Mouse (Mus musculus): ENCODE results near the gene Trpv2. TPM values are rescaled to one million over a fixed set of nuclear protein-coding genes. Genes with fewer than 3 reads are reported as not detected.

Trpv2 gene
- total and polyA plus RNA-seq, 3 experiments, result 22.5 to 67.3 (median 48.4) TPM

DNA sequence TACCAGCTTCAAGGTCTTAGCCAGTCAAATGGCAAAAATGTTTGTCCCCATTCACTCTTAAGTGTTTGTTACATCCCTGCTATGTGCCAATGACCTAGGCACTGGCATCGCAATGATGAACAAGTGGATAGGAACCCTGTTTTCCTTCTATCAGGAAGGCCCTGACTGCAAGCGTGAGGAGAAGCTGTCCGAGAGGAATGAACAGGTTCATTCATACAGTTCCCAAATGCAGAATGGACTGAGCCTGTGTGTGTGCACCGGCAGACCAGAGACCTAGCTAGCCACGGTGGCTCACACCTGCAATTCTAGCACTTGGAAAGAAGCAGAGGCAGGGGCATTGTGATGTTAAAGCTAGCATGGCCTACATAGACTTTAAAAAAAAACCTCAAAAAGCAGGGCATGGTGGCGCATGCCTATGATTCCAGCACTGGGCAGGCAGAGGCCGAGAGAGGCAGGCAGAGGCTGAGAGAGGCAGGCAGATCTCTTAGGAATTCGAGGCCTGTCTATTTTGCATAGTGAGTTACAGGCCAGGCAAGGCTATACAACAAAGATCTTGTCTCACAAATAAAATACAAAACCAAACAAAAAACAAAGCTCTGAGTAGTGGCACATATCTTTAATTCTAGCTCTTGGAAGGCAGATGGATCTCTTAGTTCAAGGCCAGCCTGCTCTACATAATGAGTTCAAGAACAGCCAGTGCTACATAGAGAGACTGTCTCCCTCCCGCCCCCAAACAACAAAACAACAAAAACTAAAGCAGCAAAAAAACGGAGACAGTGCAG lies 33.1 kb downstream of the Trpv2 start:
- H3K4me3 ChIP-seq (ENCODE audit: low read depth, low read length), result no peak overlapping the region; the same call in 1 of the 2 replicates
- H3K27me3 ChIP-seq (ENCODE audit: insufficient read depth, low read length), result peaks cover 4% of the 10 kb centered on the region; the same call in 1 of the 2 replicates
- DNase-seq (ENCODE audit: low spot score), result no peak
- no peaks in the 10 kb centered on the region for H3K9me3 ChIP-seq (replicated peaks)
- TF ChIP-seq GATA2 (IDR thresholded peaks at IDR 0.05; ENCODE audit: borderline replicate concordance, low read depth, low read length) (no peak), CTCF (IDR thresholded peaks at IDR 0.05; ENCODE audit: low read depth, low read length) (no peak), GATA1 (IDR thresholded peaks at IDR 0.05; ENCODE audit: borderline replicate concordance, low read length) (no peak), TAL1 (conservative IDR thresholded peaks at IDR 0.05; ENCODE audit: low read depth, low read length) (no peak), POLR2AphosphoS5 (IDR thresholded peaks at IDR 0.05; ENCODE audit: insufficient replicate concordance, low read depth, low read length) (no peak; the same call in 1 of the 2 replicates)
- no peak for ATAC-seq (ENCODE audit: extremely low read depth, insufficient number of reproducible peaks, low FRiP score, poor library complexity, severe bottlenecking)
- peaks cover 67% of the 10 kb centered on the region for H3K36me3 ChIP-seq (replicated peaks)
- H3K4me1 ChIP-seq (ENCODE audit: insufficient read depth, low read depth, low read length), result peaks cover 41% of the 10 kb centered on the region

DNA sequence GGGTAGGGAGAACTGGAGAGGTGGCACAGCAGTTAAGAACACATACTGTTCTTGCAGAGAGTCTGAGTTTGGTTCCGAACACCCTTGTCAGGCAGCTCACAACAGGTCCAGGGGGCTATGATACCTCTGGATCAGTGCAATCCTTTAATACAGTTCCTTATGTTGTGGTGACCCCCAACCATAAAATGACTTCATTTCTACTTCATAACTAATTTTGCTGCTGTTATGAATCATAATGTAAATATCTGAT lies 33.6 kb downstream of the Trpv2 start:
- H3K4me1 ChIP-seq (ENCODE audit: insufficient read depth, low read depth, low read length), result peaks cover 41% of the 10 kb centered on the region
- H3K27me3 ChIP-seq (ENCODE audit: insufficient read depth, low read length), result peaks cover 10% of the 10 kb centered on the region
- TF ChIP-seq CTCF (IDR thresholded peaks at IDR 0.05; ENCODE audit: low read depth, low read length) (no peak), GATA2 (IDR thresholded peaks at IDR 0.05; ENCODE audit: borderline replicate concordance, low read depth, low read length) (no peak), GATA1 (IDR thresholded peaks at IDR 0.05; ENCODE audit: borderline replicate concordance, low read length) (no peak), POLR2AphosphoS5 (IDR thresholded peaks at IDR 0.05; ENCODE audit: insufficient replicate concordance, low read depth, low read length) (peak; percentile 29; the same call in 1 of the 2 replicates)
- H3K4me3 ChIP-seq (ENCODE audit: low read depth, low read length), result no peak overlapping the region
- H3K9me3 ChIP-seq (replicated peaks), result no peaks in the 10 kb centered on the region
- ATAC-seq (ENCODE audit: extremely low read depth, insufficient number of reproducible peaks, low FRiP score, poor library complexity, severe bottlenecking) (no peak), DNase-seq (ENCODE audit: low spot score) (no peak)
- peaks cover 65% of the 10 kb centered on the region for H3K36me3 ChIP-seq (replicated peaks)

DNA sequence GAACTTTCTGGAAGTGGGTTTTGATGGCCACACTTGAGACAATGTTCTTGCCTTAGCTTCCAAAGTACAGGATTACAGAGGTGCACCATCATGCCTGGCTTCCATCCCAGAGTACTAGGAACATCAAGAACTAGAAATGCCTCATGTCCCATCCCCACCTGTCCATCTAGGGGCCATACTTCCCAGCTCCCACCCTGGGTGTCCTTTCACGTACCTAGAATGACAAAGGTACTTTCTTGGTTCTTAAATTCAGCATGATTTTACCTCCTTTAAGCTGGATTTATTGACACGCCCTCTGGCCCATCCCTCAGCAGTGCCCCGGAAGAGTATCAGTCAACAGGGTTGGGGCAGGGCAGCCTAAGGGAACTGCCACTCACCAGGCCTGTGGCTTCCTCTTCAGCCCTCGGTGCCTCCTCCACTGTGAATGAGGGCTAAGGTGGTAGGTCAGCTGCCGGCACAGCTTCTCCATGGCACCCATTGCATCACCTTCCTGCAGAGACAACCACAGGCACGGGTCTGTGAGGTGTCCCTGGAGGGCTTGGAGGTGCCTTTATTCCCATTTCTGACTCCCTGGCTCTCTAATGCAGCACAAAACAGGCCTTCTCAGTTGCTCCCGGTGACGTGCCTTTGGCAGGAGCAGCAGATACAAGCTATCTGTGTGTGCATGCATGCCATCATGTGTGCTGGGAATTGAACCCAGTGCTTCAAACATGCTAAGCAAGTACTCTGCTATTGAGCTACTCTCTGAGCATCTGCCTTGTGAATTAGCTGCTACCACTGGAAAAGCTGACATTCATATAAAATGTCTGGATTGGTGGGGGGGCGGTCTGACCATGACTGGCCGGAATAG lies 34.8 kb downstream of the Trpv2 start:
- Histone ChIP-seq H3K27me3 (ENCODE audit: insufficient read depth, low read length) (peaks cover 10% of the 10 kb centered on the region), H3K4me3 (ENCODE audit: low read depth, low read length) (no peak overlapping the region), H3K4me1 (ENCODE audit: insufficient read depth, low read depth, low read length) (peaks cover 49% of the 10 kb centered on the region), H3K9me3 (replicated peaks) (no peaks in the 10 kb centered on the region), H3K36me3 (replicated peaks) (peaks cover 53% of the 10 kb centered on the region)
- DNase-seq (ENCODE audit: low spot score) (no peak), ATAC-seq (ENCODE audit: extremely low read depth, insufficient number of reproducible peaks, low FRiP score, poor library complexity, severe bottlenecking) (no peak)
- TF ChIP-seq POLR2AphosphoS5 (IDR thresholded peaks at IDR 0.05; ENCODE audit: insufficient replicate concordance, low read depth, low read length), result peak; percentile 94
- TF ChIP-seq CTCF (IDR thresholded peaks at IDR 0.05; ENCODE audit: low read depth, low read length), result no peak

DNA sequence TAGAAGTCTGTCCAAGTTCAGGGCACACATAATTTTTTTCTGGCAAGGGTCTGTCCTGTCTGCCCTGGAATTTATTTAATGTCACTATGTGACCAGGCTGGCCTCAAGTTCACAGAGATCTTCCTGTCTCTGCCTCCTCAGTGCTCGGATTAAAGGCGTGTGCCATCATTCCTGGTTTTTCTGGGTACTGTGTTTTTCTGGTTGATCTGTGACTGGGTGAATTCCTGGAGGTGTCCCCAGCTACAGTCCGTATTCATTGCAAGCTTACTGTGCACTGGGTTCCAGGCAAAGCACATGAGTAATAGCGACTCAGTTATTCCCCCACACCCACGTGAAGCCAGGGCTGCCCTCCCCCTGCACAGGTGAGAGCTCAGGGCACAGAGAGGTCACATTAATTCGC lies 36.0 kb downstream of the Trpv2 start:
- peaks cover 39% of the 10 kb centered on the region for H3K4me1 ChIP-seq (ENCODE audit: insufficient read depth, low read depth, low read length)

DNA sequence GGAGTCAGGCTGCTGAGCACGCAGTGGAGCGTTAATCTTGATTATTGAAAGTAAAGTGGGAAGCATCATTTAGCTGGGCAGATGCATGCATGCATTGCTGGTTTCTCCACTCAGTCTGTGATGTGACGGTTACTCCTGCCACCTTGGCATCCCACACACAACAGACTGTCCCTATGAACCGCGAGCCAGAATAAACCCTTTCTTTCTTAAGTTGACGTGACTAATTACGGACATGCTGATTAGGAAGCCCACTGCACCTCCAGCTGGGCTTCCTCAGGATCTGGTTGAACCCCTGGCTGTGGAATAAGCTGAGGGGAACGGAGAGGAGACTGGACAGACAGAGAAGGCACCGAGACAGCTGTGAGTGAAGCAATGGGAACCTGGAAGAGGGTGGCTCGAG lies 38.3 kb downstream of the Trpv2 start:
- H3K36me3 ChIP-seq (replicated peaks), result peaks cover 18% of the 10 kb centered on the region
- no peak overlapping the region for H3K4me3 ChIP-seq (ENCODE audit: low read depth, low read length)
- ATAC-seq (ENCODE audit: extremely low read depth, insufficient number of reproducible peaks, low FRiP score, poor library complexity, severe bottlenecking) (no peak), DNase-seq (ENCODE audit: low spot score) (no peak)
- peaks cover 25% of the 10 kb centered on the region for H3K27me3 ChIP-seq (ENCODE audit: insufficient read depth, low read length)
- peaks cover 18% of the 10 kb centered on the region for H3K4me1 ChIP-seq (ENCODE audit: insufficient read depth, low read depth, low read length)
- 0 out of 2 replicates have a peak, but pooled peaks cover 2% of the 10 kb centered on the region for H3K9me3 ChIP-seq (replicated peaks)
- TF ChIP-seq GATA2 (IDR thresholded peaks at IDR 0.05; ENCODE audit: borderline replicate concordance, low read depth, low read length), result no peak
- no peak for TF ChIP-seq GATA1 (IDR thresholded peaks at IDR 0.05; ENCODE audit: borderline replicate concordance, low read length)
- TF ChIP-seq CTCF (IDR thresholded peaks at IDR 0.05; ENCODE audit: low read depth, low read length), result no peak
- no peak for TF ChIP-seq POLR2AphosphoS5 (IDR thresholded peaks at IDR 0.05; ENCODE audit: insufficient replicate concordance, low read depth, low read length)
- TF ChIP-seq TAL1 (conservative IDR thresholded peaks at IDR 0.05; ENCODE audit: low read depth, low read length), result no peak

More for the DNA sequence above, 36.0 kb downstream of the Trpv2 start:
- TF ChIP-seq GATA2 (IDR thresholded peaks at IDR 0.05; ENCODE audit: borderline replicate concordance, low read depth, low read length) (no peak), TAL1 (conservative IDR thresholded peaks at IDR 0.05; ENCODE audit: low read depth, low read length) (no peak), POLR2AphosphoS5 (IDR thresholded peaks at IDR 0.05; ENCODE audit: insufficient replicate concordance, low read depth, low read length) (no peak), GATA1 (IDR thresholded peaks at IDR 0.05; ENCODE audit: borderline replicate concordance, low read length) (no peak), CTCF (IDR thresholded peaks at IDR 0.05; ENCODE audit: low read depth, low read length) (no peak)
- peaks cover 19% of the 10 kb centered on the region for H3K27me3 ChIP-seq (ENCODE audit: insufficient read depth, low read length)
- DNase-seq (ENCODE audit: low spot score) (no peak), ATAC-seq (ENCODE audit: extremely low read depth, insufficient number of reproducible peaks, low FRiP score, poor library complexity, severe bottlenecking) (no peak)
- H3K9me3 ChIP-seq (replicated peaks), result no peaks in the 10 kb centered on the region
- H3K36me3 ChIP-seq (replicated peaks), result peaks cover 41% of the 10 kb centered on the region
- no peak overlapping the region for H3K4me3 ChIP-seq (ENCODE audit: low read depth, low read length)

DNA sequence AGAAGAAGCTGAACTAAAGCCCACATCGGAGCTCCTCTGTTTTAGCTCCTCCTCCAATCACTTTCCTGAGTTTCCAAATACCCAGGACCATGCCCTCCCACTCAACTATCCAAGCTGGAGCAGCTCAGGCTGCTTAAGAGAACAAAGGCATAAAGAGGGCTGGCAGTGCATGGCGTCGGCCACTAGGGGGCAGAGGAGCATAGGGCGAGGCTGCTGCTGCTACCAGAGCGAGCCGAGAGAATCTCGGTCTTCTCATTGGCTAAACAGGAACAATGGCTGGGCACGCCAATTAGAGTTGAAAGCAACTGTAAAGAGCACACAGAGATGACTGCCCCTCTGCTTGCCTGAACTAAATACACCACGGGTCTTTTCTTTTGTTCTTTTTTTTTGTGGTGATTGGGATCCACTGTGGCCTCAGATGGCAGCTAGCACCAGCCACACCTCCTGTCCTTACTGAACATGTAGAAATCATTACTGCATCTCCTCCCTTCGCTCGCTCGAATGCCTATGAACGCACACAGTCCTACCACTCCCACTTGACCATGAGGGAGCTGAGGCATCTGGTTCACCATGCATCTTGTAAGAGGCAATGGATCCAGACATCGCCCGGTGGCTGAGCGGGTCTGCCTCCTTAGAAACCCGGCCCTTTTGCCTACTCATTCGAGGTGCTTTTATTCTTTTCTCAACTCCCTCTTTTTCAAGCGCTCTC lies 39.5 kb downstream of the Trpv2 start:
- ATAC-seq (ENCODE audit: extremely low read depth, insufficient number of reproducible peaks, low FRiP score, poor library complexity, severe bottlenecking), result peak; percentile 79
- TF ChIP-seq CTCF (IDR thresholded peaks at IDR 0.05; ENCODE audit: low read depth, low read length) (peak; percentile 98), POLR2AphosphoS5 (IDR thresholded peaks at IDR 0.05; ENCODE audit: insufficient replicate concordance, low read depth, low read length) (no peak)
- 0 out of 2 replicates have a peak, but pooled peaks cover 2% of the 10 kb centered on the region for H3K9me3 ChIP-seq (replicated peaks)
- H3K4me3 ChIP-seq (ENCODE audit: low read depth, low read length), result no peak overlapping the region
- peaks cover 30% of the 10 kb centered on the region for H3K27me3 ChIP-seq (ENCODE audit: insufficient read depth, low read length)
- peaks cover 15% of the 10 kb centered on the region for H3K4me1 ChIP-seq (ENCODE audit: insufficient read depth, low read depth, low read length)
- H3K36me3 ChIP-seq (replicated peaks), result peaks cover 7% of the 10 kb centered on the region
- DNase-seq (ENCODE audit: low spot score), result peak; percentile 75
